Mouse (Mus musculus): ENCODE measurements around the gene Prss29. TPM values are rescaled to one million over a fixed set of nuclear protein-coding genes. Genes with fewer than 3 reads are reported as not detected.

Prss29 gene
- total RNA-seq, 2 experiments from 2014 or later: not detected

DNA sequence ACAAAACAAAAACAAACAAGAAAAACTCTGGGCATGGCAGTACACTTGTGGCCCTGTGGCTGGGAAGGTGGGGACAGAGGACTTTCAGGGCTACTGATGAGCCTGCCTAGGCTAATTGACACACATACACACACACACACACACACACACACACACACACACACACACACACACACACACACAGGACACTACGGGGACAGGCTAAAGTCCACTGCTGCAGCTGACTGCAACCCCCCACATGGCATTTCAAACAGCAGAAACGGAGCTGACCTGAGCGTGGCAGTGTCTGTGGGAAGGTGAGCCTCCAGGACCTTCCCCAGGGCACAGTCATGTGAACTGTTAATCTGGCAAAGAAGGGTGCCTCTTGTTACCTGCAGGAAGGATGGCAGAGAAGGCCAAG is 23.0 kb downstream of the Prss29 start:
- no peak for DNase-seq (ENCODE audit: low spot score in 2 of 2)

DNA sequence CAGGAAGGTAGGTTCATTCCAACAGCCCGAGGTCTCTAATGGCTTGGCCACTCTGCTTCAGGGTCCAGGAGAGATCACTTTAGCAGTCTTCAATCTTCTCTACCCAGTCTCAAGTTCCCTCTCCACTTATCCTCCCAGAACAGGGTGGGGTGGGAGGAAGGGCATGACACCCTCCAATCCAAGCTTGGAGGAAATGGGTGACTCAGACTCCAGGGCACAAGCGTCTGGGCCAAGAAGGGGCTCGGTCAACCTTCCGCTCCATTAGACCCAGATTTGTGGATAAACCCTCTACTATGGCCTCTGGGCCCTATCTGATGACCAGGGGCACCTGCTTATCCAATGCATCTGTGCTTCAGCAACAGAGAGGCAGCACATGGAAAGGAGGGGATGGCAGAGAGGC is 27.0 kb downstream of the Prss29 start, which contains the start of gene Tpsab1:
Tpsab1 (minus strand) TSS at position 101 of the 400 bp plus-strand sequence.
- no peak for DNase-seq (ENCODE audit: low spot score in 2 of 2)

DNA sequence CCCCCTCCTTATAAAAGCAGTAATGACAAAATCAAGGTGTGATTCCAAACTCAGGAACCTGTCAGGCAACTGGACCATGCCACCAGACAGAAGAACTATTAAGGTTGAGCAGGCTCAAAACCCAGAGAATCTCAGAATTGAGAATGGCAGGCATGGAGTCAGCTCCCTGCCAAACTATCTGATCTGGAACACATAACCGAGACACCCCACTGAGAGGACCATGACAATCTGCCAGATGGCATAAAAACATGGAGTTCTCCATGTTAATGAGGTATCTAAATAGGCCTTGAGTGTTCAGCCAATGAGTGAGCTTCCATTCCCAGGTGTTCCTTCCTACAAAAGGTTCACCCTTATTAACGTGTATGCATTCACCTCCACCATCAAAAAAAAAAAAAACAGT is 42.8 kb downstream of the Prss29 start:
- DNase-seq (ENCODE audit: low spot score in 2 of 2): no peak

DNA sequence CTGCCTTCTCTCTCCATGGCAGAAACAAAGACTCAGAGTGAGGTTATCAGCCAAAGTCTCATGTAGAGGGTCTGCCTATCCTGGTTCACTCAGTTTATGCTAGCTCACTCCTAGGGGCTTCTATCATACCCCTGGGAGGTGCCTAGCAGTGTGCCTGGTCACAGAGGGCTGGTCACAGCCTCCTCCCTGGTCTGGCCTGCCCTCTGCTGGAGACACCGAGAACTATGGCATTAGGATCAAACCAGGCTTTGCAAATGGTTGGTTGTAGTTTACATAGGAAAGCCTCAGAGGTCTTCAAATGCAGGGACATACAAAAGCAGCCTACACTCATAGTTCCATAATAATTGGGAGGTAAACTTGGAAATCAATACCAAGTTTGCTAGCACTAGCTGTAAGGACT is 45.3 kb downstream of the Prss29 start:
- peak in 1 of 2 experiments; percentile 37 for DNase-seq (ENCODE audit: low spot score in 2 of 2)

DNA sequence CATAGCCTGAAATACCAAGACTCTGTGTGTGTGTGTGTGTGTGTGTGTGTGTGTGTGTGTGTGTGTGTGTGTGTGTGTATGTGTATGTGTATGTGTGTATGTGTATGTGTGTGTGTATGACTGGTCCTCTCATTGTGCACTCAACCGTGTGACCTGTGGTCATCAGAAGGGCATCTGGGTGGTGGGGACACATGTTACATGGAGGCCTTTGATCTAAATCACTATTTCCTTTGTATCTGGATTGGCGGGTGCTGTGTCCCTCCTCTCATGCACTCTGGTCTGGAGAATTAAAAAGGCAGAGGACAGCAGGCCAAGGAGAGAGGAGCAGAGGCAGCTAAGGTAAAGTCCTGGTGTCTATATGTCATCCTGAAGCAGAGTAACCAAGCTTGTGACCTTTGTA is 47.6 kb downstream of the Prss29 start, which contains the start of gene Tpsb2:
Tpsb2 (plus strand) TSS at position 301 of the 400 bp plus-strand sequence.
- no peak for DNase-seq (ENCODE audit: low spot score in 2 of 2)

DNA sequence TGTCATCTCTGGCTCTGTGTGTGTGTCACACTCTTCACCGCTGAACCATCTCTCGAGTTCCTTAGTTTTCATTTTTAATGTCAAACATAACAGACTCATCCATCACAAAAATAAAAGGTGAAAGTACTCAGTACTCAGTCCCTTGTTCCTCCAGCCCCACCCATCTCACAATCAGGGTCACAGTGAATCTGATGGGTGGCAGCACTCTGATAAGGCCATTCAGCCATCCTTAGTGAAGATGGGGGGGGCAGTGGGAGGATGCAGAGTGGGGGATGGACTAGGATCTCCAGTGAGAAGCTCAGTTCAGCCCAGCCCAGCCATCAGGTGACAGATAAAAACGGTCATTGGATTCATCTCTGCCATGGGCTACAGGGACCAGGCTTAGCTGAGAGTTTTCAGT is 50.5 kb downstream of the Prss29 start, which contains the start of gene Tpsg1:
Tpsg1 (plus strand) TSS at position 301 of the 400 bp plus-strand sequence.
- DNase-seq (ENCODE audit: low spot score in 2 of 2): no peak

Other genes with a start within 250 kb of the Prss29 start
- 10 to 100 TPM; 10.1 to 10.7 TPM for gene Tmem204, start 235.1 kb upstream of the Prss29 start, total RNA-seq (2021)
- gene Telo2, start 202.7 kb upstream of the Prss29 start, total RNA-seq (2021): 10 to 100 TPM; 30.1 to 33.4 TPM
- 1 to 10 TPM; 1.4 to 1.6 TPM for gene Ptx4, start 197.9 kb upstream of the Prss29 start, total RNA-seq (2021)
- 10 to 100 TPM; 47.3 to 51.1 TPM for gene Clcn7, start 185.3 kb upstream of the Prss29 start, total RNA-seq (2021)
- under 1 TPM in 1 of 2 experiments, not detected in 1; 0.26 TPM for gene Ccdc154, start 156.2 kb upstream of the Prss29 start, total RNA-seq (2021)
- not detected for gene Gm38655, start 143.2 kb upstream of the Prss29 start, total RNA-seq (2021)
- gene BC003965, start 134.1 kb upstream of the Prss29 start, total RNA-seq (2021): 10 to 100 TPM; 17.8 to 19.2 TPM
- 10 to 100 TPM; 33.9 to 37.0 TPM for gene Unkl, start 130.3 kb upstream of the Prss29 start, total RNA-seq (2021)
- 10 to 100 TPM; 64.4 to 71.9 TPM for gene Gnptg, start 78.5 kb upstream of the Prss29 start, total RNA-seq (2021)
- gene Tsr3, start 78.5 kb upstream of the Prss29 start, total RNA-seq (2021): 10 to 100 TPM; 25.0 to 26.6 TPM
- gene Baiap3, start 62.3 kb upstream of the Prss29 start, total RNA-seq (2021): 10 to 100 TPM in 1 of 2 experiments, 1 to 10 TPM in 1; 9.7 to 11.3 TPM
- gene Ube2i, start 44.0 kb upstream of the Prss29 start, total RNA-seq (2021): 100 to 1,000 TPM; 208 to 219 TPM
- not detected for gene Prss34, start 20.3 kb upstream of the Prss29 start, total RNA-seq (2021)
- not detected for gene Prss28, start 10.0 kb upstream of the Prss29 start, total RNA-seq (2021)
- gene Tpsab1, start 26.9 kb downstream of the Prss29 start, total RNA-seq (2021): not detected
- 1 to 10 TPM in 1 of 2 experiments, under 1 TPM in 1; 0.36 to 1.8 TPM for gene Tpsb2, start 47.7 kb downstream of the Prss29 start, total RNA-seq (2021)
- not detected for gene Tpsg1, start 50.6 kb downstream of the Prss29 start, total RNA-seq (2021)
- gene Cacna1h, start 115.1 kb downstream of the Prss29 start, total RNA-seq (2021): 10 to 100 TPM; 80.9 to 98.4 TPM
- 1 to 10 TPM; 3.3 to 4.6 TPM for gene Tekt4, start 136.0 kb downstream of the Prss29 start, total RNA-seq (2021)
- under 1 TPM; 0.14 to 0.16 TPM for gene Sstr5, start 178.6 kb downstream of the Prss29 start, total RNA-seq (2021)